Mouse (Mus musculus) right cerebral cortex, postnatal 36 days (tissue): ENCODE measurements around the gene Mob1b.

Experiments
- DNase-seq, 2 experiments: peaks; one replicate each; pipeline ENCODE4 v3.0.0; 2022; ENCODE audit warnings: low spot score in 2 of 2, mixed read lengths in 1 of 2

The Mob1b gene

DNA sequence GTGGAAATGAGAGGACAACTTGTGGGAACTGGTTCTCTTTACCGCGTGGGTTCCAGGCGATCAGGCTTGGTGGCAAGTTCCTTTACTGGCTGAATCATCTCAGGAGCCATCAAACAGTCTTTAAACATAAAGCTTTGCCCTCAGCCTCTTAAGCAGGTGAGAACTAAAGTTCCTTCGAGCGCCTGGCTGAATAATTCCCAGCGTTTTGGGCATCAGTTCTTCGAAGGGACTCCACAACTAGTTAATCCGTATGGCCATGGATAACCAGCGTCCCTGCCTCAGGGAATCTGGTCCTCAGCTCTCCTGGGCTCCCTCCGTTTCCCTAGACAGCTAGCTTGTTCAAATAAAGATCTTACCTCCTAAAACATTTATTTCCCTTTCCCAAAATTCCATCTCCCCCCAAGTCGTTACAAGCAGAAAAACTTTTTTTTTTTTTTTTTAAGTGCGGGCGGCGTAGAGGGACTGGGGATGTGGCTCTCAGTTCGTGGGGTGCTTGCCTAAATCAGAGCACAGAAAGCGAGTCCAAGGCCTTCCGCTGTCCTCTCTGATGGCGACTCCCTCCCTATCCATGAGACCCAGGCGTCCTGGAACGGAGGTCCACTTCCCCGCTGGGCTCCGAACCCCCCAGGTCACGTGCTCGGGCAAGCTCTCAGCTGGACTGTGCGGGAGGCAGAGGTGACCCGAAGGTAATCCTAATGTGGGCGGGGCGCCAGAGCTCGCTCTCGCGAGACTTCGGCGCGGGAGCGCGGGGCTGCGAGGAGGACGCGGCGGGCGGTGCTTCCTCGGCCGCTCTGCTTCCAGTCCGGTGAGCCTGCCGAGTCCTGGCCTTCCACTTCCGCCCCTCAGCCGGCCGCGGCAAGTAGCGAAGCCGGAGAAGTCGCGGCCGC lies at the start of gene Mob1b:
Mob1b (plus strand) TSS at position 740 of the 887 bp plus-strand sequence.
- peak; percentile 88 to 92 for DNase-seq

DNA sequence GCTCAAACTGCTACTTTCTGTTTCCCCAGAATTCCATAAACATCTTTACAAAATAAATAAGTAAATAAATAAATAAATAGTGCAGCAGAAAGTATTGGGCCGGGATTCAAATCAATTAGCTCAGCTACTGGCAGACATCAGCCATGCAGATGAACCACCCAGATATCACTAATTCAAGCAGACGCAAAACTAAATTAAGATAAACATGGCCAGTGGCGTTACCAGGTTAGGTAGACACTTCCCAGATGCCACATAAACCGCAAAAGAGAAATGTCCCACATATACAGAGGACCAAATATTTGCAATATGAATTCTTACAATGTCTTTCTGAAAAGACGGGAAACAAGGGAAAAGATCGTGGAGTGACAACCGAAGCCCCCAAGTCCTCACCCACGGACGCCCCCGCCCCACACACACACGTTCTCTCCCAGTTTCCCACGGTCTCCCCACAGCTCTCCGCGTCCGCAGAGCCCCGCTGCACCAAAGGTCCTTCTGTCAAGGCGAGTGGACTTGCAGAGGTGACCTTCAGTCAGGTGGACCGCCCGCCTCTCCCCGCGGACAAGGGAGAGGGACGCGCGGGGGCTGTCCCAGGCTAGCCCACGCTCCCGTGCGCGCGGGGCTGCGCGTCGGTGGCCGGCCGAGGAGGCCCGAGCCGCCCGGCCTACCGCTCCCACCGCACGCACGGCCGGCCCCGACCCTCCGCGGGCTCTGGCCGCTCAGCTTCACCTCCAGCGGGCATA lies 45.8 kb upstream of the Mob1b start:
- DNase-seq: peak in 1 of 2 experiments; percentile 12

DNA sequence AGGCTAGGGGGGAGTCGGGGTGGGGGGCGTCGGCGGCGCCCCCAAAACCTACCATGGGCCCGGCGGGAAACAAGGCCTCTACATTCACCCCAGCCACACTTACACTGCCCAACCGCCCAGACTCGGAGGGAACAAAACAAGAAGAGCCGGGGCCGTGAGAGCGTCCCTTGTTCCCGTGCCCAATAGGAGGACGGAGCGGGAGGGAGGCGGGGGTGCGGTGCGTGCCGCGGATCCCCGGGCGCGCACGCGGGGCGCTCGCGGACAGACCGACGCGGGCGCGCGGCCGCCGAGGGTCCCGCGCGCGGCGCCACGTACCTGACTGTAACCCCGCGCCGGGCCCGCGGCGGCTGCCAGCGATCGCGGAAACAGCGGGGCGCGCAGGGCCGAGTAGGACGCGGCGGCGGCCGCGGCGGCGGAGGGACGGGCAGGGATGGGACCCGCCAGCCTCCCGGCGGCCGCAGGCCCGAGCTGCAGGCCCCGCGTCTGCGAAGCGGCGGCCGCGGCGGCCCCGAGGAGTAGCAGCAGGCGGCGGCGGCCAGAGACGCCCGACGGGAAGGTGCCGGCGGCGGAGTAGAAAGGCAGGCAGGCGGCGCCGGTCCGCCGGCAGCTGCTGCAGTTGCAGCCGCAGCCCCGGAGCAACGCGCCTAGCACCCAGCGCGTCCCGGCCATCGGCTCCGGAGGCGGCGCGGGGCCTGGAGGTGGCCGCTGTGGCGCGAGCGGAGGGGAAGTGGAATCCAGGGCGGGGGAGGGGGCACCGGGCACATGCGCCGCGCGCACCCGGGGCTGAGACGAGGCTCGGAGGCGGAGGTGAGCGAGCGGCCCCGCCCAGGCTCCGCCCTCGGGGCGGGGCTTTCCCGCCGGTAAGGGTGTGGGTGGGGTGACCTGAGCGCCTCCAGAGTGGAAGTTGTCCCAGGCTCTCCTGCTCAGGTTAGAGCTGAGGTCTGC lies 44.9 kb upstream of the Mob1b start, which contains the start of gene Grsf1:
Grsf1 (minus strand) TSS at position 729 of the 945 bp plus-strand sequence.
- DNase-seq: peak; percentile 85

DNA sequence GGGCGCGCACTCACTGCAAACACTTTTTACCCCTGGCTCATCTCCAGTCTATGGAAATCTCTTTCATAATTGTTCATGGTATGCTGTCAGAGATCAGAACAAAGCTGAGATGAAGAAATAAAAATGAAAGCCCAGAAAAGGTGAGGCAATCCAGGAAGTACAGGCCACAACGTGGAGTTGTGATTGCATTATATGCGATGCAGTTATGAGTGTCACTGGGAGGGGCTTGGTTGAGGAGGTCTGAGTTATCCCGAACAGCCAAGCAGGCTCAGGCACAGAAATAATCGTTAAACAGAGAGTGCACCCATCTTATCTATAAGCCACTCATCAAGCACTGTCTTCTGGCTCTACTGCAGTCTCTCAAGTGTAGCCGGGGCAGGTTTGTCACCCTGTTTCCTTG lies 41.7 kb upstream of the Mob1b start:
- no peak for DNase-seq

- no peak for DNase-seq
Measured at GRCm38 (mm10) chr5:88679341-88679740, 41.3 kb upstream of the Mob1b start.

DNA sequence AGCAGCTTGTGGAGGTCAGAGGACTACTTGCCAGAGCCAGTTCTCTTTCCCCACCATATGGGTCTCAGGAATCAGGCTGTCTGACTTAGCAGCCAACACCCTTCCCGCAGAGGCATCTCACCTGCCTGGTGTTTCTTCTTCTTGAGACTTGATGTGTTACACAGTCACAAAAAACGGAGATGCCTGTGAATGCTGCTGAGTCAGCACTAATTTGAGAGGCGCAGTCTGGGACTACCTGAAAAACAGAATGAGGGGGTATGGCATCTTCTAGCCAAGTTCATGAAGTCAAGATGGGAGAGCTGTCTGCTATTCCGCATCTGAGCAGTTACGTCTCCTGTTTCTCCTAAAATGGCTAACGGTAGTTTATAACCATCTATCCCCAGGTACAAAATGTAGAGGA lies 40.1 kb upstream of the Mob1b start:
- DNase-seq: no peak

DNA sequence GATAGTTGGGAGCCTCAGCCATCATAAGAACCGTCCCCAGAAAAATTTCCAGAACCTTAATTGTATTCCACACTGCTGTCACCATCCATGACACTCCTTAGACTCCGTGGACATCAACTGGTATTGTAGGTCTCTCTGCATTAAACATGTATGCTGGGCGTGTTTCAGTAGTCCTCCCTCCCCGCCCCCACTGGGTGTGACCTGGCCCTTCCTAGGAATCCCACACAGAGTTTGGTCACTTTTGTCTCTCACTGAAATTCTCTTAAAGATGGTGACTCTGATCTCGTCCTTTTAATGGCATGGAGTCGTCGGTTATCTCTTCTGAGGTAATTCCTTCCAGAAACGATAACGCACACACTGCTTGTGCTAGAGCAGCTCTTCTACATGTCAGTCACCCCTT lies 36.9 kb upstream of the Mob1b start:
- DNase-seq: no peak

DNA sequence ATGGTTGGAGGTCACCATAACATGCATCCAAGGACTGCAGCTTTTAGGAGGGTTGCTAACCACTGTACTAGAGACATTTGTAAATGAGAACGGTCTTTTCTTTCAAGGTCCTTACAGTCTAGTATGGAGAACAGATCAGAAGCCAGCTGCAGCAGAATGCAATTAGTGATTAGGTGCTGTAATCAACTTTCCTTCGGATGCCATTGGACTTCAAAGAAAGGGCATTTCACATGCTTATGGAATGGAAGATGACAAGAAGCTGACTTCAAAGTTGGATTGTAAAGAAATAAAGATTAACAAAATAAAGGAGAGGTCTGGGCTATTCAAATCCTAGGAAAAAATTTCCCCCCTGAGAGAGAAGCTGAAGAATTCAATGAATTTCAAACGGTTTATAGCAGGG lies 36.4 kb upstream of the Mob1b start:
- DNase-seq: no peak

GRCm38 (mm10) chr5:88685306-88685705 lies 35.3 kb upstream of the Mob1b start:
- DNase-seq: no peak

DNA sequence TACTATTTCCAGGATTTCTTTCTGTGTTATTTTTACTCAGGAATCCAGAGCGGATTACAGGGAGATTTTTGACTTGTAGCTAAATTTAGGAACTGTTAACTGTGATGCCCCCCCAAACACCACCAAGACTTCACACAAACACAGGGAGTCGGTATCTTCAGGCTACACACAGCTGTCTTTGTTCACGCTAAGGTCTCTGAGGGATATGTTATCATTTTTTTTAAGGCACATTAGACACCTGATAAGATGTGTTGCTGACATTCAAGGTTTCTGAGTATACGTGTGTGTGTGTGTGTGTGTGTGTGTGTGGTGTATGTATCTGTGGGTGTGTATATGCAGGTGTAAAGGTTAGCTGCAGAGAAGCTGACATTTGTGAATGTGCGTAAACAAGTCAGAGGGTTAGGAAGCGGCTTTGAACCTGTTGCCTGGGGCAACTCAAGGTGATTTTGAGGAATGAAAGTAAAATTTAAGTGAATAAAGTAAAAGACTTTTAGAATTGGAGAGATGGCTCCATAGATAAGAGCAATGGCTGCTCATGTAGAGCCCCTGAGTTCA lies 34.8 kb upstream of the Mob1b start:
- DNase-seq: no peak

- DNase-seq: no peak
Measured at GRCm38 (mm10) chr5:88687996-88688406, 32.7 kb upstream of the Mob1b start.

- DNase-seq: no peak
Measured at GRCm38 (mm10) chr5:88688583-88689187, 32.0 kb upstream of the Mob1b start.

DNA sequence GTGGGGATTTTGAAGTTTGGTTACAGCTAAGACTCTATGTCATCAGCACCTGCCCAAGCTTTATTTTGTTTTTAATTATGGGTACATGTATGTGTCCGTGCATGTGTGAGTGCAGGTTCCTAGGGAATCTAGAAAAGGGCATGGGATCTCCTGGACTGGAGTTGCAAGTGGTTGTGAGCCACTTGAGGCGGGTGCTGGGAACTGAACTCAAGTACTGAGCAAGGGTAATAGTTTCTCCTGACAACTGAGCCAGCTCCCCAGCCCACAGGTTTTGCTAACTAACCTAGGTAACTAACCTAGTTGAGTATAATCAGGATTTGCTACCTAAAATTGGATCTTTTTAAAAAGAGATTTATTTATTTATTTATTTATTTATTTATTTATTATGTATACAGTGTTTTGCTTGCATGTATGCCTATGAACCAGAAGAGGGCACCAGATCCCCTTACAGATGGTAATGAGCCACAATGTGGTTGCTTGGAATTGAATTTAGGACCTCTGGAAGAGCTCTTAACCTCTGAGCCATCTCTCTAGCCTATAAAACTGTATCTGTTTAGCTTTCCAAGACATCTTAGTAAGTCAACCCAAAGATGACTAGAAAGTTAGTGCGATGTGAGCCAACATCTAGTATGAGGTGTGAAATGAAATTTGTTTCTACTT lies 31.2 kb upstream of the Mob1b start:
- DNase-seq: no peak

DNA sequence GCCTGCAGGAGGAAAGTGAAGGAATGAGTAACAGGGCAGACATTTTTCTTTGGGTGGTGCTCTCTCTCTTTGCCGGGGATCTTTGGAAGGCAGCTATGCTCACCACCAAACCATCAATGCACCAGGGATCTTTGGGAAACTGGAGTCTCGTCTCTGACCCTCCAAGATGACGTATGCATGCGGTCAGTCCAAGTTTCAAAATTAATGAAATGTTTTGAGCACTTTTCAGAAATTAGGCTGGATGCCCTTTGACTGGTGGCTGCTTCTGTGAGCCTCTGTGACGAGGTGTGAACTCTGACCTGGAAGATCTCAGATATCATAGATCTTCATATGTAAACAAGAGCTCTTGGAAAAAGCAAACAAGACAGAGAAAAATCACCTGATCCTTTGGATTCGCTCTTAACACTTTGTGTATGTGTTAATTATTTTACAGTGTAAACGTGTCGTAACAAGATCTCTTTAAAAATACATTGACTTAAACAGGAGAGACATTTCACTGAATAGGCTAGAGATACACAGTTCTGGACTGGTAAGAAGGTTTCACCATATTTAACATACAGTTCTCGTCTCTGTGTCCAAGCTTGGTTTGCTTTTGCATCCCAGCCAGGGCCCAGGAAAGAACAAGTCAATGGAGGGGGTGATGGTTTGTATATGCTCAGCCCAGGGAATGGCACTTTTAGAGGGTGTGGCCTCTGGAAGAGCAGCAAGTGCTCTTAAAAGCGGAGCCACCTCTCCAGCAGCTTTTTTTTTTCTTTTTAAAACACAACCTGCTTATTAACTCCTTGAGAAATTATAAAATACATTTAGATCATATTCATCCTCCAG lies 29.8 kb upstream of the Mob1b start:
- DNase-seq: no peak

GRCm38 (mm10) chr5:88691506-88692095 lies 29.1 kb upstream of the Mob1b start:
- no peak for DNase-seq

DNA sequence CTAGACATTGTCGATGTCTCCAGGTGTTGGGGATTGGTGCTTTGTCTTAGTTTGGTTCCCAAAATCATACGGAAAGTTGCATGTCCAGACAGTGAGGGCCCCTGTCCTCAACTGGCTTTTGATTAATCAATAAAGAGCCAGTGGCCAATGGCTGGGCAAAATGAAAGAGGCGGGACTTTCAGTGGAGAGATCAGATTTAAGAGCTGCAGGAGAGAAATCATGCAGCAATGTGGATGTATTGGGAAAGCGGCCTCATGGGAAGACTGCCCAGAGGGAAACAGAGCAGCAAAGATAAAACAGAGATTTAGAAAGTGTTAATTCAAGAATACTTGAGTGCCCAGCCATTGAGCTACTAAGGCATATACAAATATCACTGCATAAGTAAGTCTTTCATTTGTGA lies 28.1 kb upstream of the Mob1b start:
- no peak for DNase-seq

GRCm38 (mm10) chr5:88693057-88693456 lies 27.6 kb upstream of the Mob1b start:
- DNase-seq: no peak

GRCm38 (mm10) chr5:88697291-88697690 lies 23.4 kb upstream of the Mob1b start:
- DNase-seq: no peak

GRCm38 (mm10) chr5:88699251-88699913 lies 21.3 kb upstream of the Mob1b start:
- no peak for DNase-seq
